Mouse (Mus musculus): ENCODE data around the gene Fam217b. TPM values are rescaled to one million over a fixed set of nuclear protein-coding genes. Genes with fewer than 3 reads are reported as not detected.

Gene Fam217b
- polyA plus RNA-seq, 1 experiment: 13.9 TPM

- Histone ChIP-seq H3K27ac (replicated peaks; ENCODE audit: low read depth, low read length) (no peak overlapping the region), H3K4me1 (ENCODE audit: control insufficient read depth, insufficient read depth, insufficient read length, low read length) (no peaks in the 10 kb centered on the region), H3K4me3 (ENCODE audit: insufficient read depth, low read depth, low read length) (no peak overlapping the region)
Observed at GRCm38 (mm10) chr2:178473916-178474315, 59.6 kb downstream of the Fam217b start.

Other genes with a start within 250 kb of the Fam217b start
- 0.50 and 0.79 TPM in 2 replicates for gene Sycp2, start 6.8 kb upstream of the Fam217b start, polyA plus RNA-seq (2012; ENCODE audit: insufficient read depth, insufficient read length, missing spikeins)
- 16.1 and 27.3 TPM in 2 replicates for gene Ppp1r3d, start 52 bp upstream of the Fam217b start, polyA plus RNA-seq (2012; ENCODE audit: insufficient read depth, insufficient read length, missing spikeins)
- 0.36 TPM in 1 of 2 replicates, not detected in the other for gene Cdh26, start 16.0 kb downstream of the Fam217b start, polyA plus RNA-seq (2012; ENCODE audit: insufficient read depth, insufficient read length, missing spikeins)

Data from brown adipose tissue, adult 24 weeks (tissue).